Mouse (Mus musculus): ENCODE measurements around the gene Rgl1. TPM values are rescaled to one million over a fixed set of nuclear protein-coding genes. Genes with fewer than 3 reads are reported as not detected.

The Rgl1 gene
- polyA plus RNA-seq, 1 experiment, result 49.2 TPM

GRCm38 (mm10) chr1:152804907-152805306 lies 38.8 kb upstream of the Rgl1 start:
- no peaks in the 10 kb centered on the region for H3K4me1 ChIP-seq (ENCODE audit: control insufficient read depth, insufficient read depth, low read length)
- TF ChIP-seq POLR2A (IDR thresholded peaks at IDR 0.05; ENCODE audit: control insufficient read depth, low read depth, low read length) (no peak), CTCF (IDR thresholded peaks at IDR 0.05; ENCODE audit: control insufficient read depth, insufficient read depth, insufficient replicate concordance, low read depth, low read length) (no peak)
- H3K4me3 ChIP-seq (ENCODE audit: control insufficient read depth, low read depth, low read length), result no peak overlapping the region
- H3K27ac ChIP-seq (ENCODE audit: control insufficient read depth, insufficient read depth, low read depth, low read length), result no peak overlapping the region
- H3K27me3 ChIP-seq (ENCODE audit: control insufficient read depth, insufficient read depth, low read length), result no peaks in the 10 kb centered on the region
- no peaks in the 10 kb centered on the region for H3K36me3 ChIP-seq (ENCODE audit: control insufficient read depth, insufficient read depth, low read length)

- Histone ChIP-seq H3K36me3 (ENCODE audit: control insufficient read depth, insufficient read depth, low read length) (no peaks in the 10 kb centered on the region), H3K27me3 (ENCODE audit: control insufficient read depth, insufficient read depth, low read length) (no peaks in the 10 kb centered on the region), H3K4me3 (ENCODE audit: control insufficient read depth, low read depth, low read length) (no peak overlapping the region), H3K27ac (ENCODE audit: control insufficient read depth, insufficient read depth, low read depth, low read length) (no peak overlapping the region), H3K4me1 (ENCODE audit: control insufficient read depth, insufficient read depth, low read length) (no peaks in the 10 kb centered on the region)
- TF ChIP-seq POLR2A (IDR thresholded peaks at IDR 0.05; ENCODE audit: control insufficient read depth, low read depth, low read length) (no peak), CTCF (IDR thresholded peaks at IDR 0.05; ENCODE audit: control insufficient read depth, insufficient read depth, insufficient replicate concordance, low read depth, low read length) (no peak)
Measured at GRCm38 (mm10) chr1:152800633-152801176, 34.6 kb upstream of the Rgl1 start.

GRCm38 (mm10) chr1:152799897-152800296 lies 33.7 kb upstream of the Rgl1 start, which contains the start of gene Ncf2:
Ncf2 (plus strand) TSS chr1:152800194.
- TF ChIP-seq CTCF (IDR thresholded peaks at IDR 0.05; ENCODE audit: control insufficient read depth, insufficient read depth, insufficient replicate concordance, low read depth, low read length) (no peak), POLR2A (IDR thresholded peaks at IDR 0.05; ENCODE audit: control insufficient read depth, low read depth, low read length) (no peak)
- H3K36me3 ChIP-seq (ENCODE audit: control insufficient read depth, insufficient read depth, low read length), result no peaks in the 10 kb centered on the region
- no peak within 1 kb of the TSS for H3K27ac ChIP-seq (ENCODE audit: control insufficient read depth, insufficient read depth, low read depth, low read length)

GRCm38 (mm10) chr1:152798125-152798524 lies 32.0 kb upstream of the Rgl1 start:
- no peak for TF ChIP-seq CTCF (IDR thresholded peaks at IDR 0.05; ENCODE audit: control insufficient read depth, insufficient read depth, insufficient replicate concordance, low read depth, low read length)
- no peak for TF ChIP-seq POLR2A (IDR thresholded peaks at IDR 0.05; ENCODE audit: control insufficient read depth, low read depth, low read length)
- Histone ChIP-seq H3K27ac (ENCODE audit: control insufficient read depth, insufficient read depth, low read depth, low read length) (no peak overlapping the region), H3K27me3 (ENCODE audit: control insufficient read depth, insufficient read depth, low read length) (no peaks in the 10 kb centered on the region), H3K4me1 (ENCODE audit: control insufficient read depth, insufficient read depth, low read length) (no peaks in the 10 kb centered on the region), H3K4me3 (ENCODE audit: control insufficient read depth, low read depth, low read length) (no peak overlapping the region), H3K36me3 (ENCODE audit: control insufficient read depth, insufficient read depth, low read length) (no peaks in the 10 kb centered on the region)

More at GRCm38 (mm10) chr1:152799897-152800296, 33.7 kb upstream of the Rgl1 start, which contains the start of gene Ncf2:
- H3K27me3 ChIP-seq (ENCODE audit: control insufficient read depth, insufficient read depth, low read length), result no peaks in the 10 kb centered on the region
- no peak within 1 kb of the TSS for H3K4me3 ChIP-seq (ENCODE audit: control insufficient read depth, low read depth, low read length)
- H3K4me1 ChIP-seq (ENCODE audit: control insufficient read depth, insufficient read depth, low read length), result no peaks in the 10 kb centered on the region

- TF ChIP-seq CTCF (IDR thresholded peaks at IDR 0.05; ENCODE audit: control insufficient read depth, insufficient read depth, insufficient replicate concordance, low read depth, low read length) (no peak), POLR2A (IDR thresholded peaks at IDR 0.05; ENCODE audit: control insufficient read depth, low read depth, low read length) (no peak)
- no peaks in the 10 kb centered on the region for H3K4me1 ChIP-seq (ENCODE audit: control insufficient read depth, insufficient read depth, low read length)
- no peak overlapping the region for H3K4me3 ChIP-seq (ENCODE audit: control insufficient read depth, low read depth, low read length)
- no peaks in the 10 kb centered on the region for H3K27me3 ChIP-seq (ENCODE audit: control insufficient read depth, insufficient read depth, low read length)
- H3K36me3 ChIP-seq (ENCODE audit: control insufficient read depth, insufficient read depth, low read length), result no peaks in the 10 kb centered on the region
- no peak overlapping the region for H3K27ac ChIP-seq (ENCODE audit: control insufficient read depth, insufficient read depth, low read depth, low read length)
Measured at GRCm38 (mm10) chr1:152796683-152797263, 30.6 kb upstream of the Rgl1 start.

GRCm38 (mm10) chr1:152795688-152796255 lies 29.6 kb upstream of the Rgl1 start:
- no peak overlapping the region for H3K27ac ChIP-seq (ENCODE audit: control insufficient read depth, insufficient read depth, low read depth, low read length)
- no peak overlapping the region for H3K4me3 ChIP-seq (ENCODE audit: control insufficient read depth, low read depth, low read length)
- TF ChIP-seq CTCF (IDR thresholded peaks at IDR 0.05; ENCODE audit: control insufficient read depth, insufficient read depth, insufficient replicate concordance, low read depth, low read length), result no peak
- TF ChIP-seq POLR2A (IDR thresholded peaks at IDR 0.05; ENCODE audit: control insufficient read depth, low read depth, low read length), result no peak
- no peaks in the 10 kb centered on the region for H3K36me3 ChIP-seq (ENCODE audit: control insufficient read depth, insufficient read depth, low read length)
- no peaks in the 10 kb centered on the region for H3K27me3 ChIP-seq (ENCODE audit: control insufficient read depth, insufficient read depth, low read length)
- H3K4me1 ChIP-seq (ENCODE audit: control insufficient read depth, insufficient read depth, low read length), result no peaks in the 10 kb centered on the region

GRCm38 (mm10) chr1:152793495-152794130 lies 27.5 kb upstream of the Rgl1 start:
- Histone ChIP-seq H3K27me3 (ENCODE audit: control insufficient read depth, insufficient read depth, low read length) (no peaks in the 10 kb centered on the region), H3K27ac (ENCODE audit: control insufficient read depth, insufficient read depth, low read depth, low read length) (no peak overlapping the region), H3K4me1 (ENCODE audit: control insufficient read depth, insufficient read depth, low read length) (no peaks in the 10 kb centered on the region), H3K36me3 (ENCODE audit: control insufficient read depth, insufficient read depth, low read length) (no peaks in the 10 kb centered on the region), H3K4me3 (ENCODE audit: control insufficient read depth, low read depth, low read length) (no peak overlapping the region)
- TF ChIP-seq POLR2A (IDR thresholded peaks at IDR 0.05; ENCODE audit: control insufficient read depth, low read depth, low read length), result no peak
- TF ChIP-seq CTCF (IDR thresholded peaks at IDR 0.05; ENCODE audit: control insufficient read depth, insufficient read depth, insufficient replicate concordance, low read depth, low read length), result no peak
